Mouse (Mus musculus) bone marrow macrophage, adult 2 months (primary cell): ENCODE data around the gene Trim26.

Experiments used
- CTCF ChIP-seq: IDR thresholded peaks from 2 replicates; pipeline ENCODE4 v1.5.1; 2012; ENCODE audit warnings: low read depth, mild to moderate bottlenecking, low read length, moderate library complexity
- POLR2A ChIP-seq: IDR thresholded peaks from 2 replicates; pipeline ENCODE4 v1.6.1; 2012; ENCODE audit warnings: mild to moderate bottlenecking, low read depth, low read length, borderline replicate concordance

DNA sequence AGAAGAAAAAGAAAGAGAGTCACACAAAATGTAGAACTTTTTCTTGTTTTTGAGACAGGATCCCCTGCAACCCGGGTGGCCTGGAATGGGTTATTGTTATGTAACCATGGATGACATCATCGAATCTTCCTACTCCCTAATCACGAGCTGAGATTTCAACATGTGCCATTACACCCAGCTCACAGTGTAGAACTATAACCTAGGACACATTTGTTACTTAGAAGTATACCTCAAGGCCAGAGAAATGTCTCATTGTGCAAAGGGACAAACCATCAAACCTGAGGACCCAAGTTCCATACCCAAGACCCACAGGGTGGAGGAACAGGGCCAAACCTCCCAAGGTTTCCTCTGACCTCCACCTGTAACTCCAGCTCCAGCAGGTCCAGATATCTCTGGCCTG is 66.7 kb downstream of the Trim26 start:
- no peak for TF ChIP-seq CTCF
- TF ChIP-seq POLR2A: no peak
